Mouse (Mus musculus): ENCODE results near the gene Slc25a26. TPM values are rescaled to one million over a fixed set of nuclear protein-coding genes. Genes with fewer than 3 reads are reported as not detected.

The Slc25a26 gene
- polyA plus RNA-seq, 1 experiment from 2014 or later = 9.4 TPM

DNA sequence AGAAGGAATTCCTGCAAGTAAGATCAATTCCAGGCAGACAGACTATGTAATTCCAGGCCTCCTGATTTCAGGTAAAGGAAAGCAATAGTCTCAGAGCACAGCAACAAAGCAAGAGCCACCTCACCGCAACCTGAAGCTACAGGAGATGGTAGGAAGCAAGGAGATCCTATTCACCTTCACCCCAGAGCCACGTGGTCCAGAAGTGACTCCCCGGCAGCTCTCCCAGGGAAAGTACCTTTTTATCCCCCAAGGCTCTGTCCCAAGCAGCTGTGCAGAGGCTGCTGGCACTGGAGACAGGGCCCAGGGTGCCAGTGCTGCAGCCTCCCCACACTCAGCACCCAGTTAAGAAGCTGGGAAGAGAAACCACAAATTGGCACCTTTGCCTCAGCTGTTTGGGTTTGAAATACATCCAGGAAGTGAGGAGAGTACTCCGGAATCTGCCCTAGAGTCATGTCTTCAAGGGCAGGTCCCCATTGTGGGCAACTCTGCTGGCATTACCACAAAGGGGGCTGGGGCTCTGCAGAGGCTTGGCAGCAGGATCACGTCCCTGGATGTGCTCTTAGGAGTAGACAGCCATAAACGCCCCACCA lies 146.2 kb downstream of the Slc25a26 start:
- no peak overlapping the region for H3K27ac ChIP-seq
- no peak overlapping the region for H3K4me3 ChIP-seq
- 68% methylated on average over 6 of the region's 6 CpGs for WGBS
- no peaks in the 10 kb centered on the region for H3K36me3 ChIP-seq
- no peak for ATAC-seq (ENCODE audit: borderline replicate concordance, extremely low read depth, low FRiP score, low TSS enrichment)
- H3K4me1 ChIP-seq = peaks cover 34% of the 10 kb centered on the region
- H3K4me2 ChIP-seq = no peak overlapping the region
- no peaks in the 10 kb centered on the region for H3K27me3 ChIP-seq
- H3K9ac ChIP-seq = no peak overlapping the region
- no peaks in the 10 kb centered on the region for H3K9me3 ChIP-seq

DNA sequence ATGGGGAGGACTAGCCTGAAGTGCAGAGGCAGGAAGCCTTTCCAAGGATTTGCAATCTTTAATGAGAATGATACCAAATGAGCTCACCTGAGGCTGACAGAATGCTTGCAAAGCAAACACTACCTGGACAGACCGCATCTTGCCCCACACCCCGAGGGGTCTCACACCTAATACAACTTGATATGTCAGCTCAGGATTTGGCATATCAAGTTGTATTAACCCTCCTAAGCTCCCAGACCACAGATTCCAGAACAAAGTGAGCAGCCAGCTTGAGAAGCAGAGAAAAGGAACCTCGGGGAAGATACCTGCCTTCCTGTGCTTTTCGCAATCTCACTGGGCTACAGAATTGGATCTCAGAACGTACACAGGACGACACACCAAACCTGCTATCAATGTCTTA lies 146.8 kb downstream of the Slc25a26 start:
- Histone ChIP-seq H3K27ac (no peak overlapping the region), H3K27me3 (no peaks in the 10 kb centered on the region), H3K4me1 (peaks cover 34% of the 10 kb centered on the region), H3K9me3 (no peaks in the 10 kb centered on the region), H3K36me3 (no peaks in the 10 kb centered on the region), H3K4me2 (no peak overlapping the region), H3K9ac (no peak overlapping the region), H3K4me3 (no peak overlapping the region)
- no peak for ATAC-seq (ENCODE audit: borderline replicate concordance, extremely low read depth, low FRiP score, low TSS enrichment)
- 69% methylated on average over 6 of the region's 6 CpGs for whole genome bisulfite sequencing

DNA sequence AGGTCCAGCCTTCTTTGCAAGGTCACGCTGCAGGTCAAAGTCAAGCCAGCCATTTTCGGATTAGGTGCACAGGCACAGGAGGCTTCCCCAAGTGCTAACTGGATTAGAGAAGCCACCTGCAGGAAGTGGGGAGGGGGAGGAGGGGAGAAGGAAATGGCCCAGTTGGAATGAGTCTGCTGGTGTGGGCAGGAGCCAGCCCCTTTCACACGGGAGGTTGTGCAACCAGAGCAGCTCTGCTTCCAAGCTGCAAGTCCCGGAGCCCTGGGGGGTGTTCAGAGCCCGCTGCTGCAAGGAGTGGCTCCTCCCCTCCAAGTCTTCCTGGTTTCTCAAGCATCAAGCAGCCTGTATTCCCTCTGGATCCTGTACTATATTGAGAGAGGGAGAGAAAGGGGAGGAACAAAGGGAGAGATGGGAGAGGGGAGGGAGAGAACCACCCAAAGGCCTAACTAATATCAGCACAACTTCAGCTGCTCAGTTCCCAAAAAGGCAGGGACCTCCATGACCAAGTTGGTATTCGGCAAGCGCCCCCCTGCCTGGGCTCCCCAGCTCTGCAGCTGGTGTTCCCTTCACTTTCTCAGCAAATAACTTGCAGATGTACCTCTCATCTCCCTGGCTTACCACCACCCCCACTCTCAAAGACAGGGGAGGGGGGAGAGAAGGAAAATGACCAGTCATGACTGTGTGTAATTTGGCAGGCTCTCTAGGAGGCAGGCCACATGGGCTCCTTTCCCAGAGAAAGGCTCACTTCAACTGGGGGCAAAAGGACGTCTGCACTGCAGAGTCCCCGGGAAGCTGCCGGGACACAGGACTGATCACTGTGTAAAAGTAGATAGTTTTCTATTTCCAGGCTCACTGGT lies 147.7 kb downstream of the Slc25a26 start:
- no peak overlapping the region for H3K4me3 ChIP-seq
- 14% methylated on average over 10 of the region's 10 CpGs for WGBS
- ATAC-seq (ENCODE audit: borderline replicate concordance, extremely low read depth, low FRiP score, low TSS enrichment) = peak; percentile 91
- H3K9me3 ChIP-seq = no peaks in the 10 kb centered on the region
- H3K36me3 ChIP-seq = no peaks in the 10 kb centered on the region
- no peaks in the 10 kb centered on the region for H3K27me3 ChIP-seq
- H3K9ac ChIP-seq = no peak overlapping the region
- peak overlapping the region; percentile 39 for H3K4me2 ChIP-seq
- peaks cover 41% of the 10 kb centered on the region for H3K4me1 ChIP-seq
- H3K27ac ChIP-seq = peak overlapping the region; percentile 85

DNA sequence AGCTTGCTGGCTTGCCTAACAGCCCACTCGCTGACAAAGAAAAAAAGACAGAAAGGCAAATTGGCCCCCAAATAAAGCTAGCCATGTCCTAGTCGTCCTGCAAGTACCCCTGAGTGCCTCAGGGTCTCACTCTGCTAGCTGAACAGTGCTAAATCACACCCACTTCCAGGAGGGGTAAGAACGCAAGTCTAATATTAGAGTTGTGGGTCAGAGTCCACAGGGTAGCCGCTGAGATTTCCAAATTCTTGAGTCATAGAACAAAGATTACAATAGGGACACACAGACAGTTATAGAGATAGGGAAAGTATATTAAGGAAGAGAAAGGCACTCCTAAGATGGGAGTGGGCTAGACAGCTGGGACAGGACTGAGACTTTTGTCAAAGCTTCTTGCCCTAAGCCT lies 148.4 kb downstream of the Slc25a26 start:
- ATAC-seq (ENCODE audit: borderline replicate concordance, extremely low read depth, low FRiP score, low TSS enrichment) = no peak

DNA sequence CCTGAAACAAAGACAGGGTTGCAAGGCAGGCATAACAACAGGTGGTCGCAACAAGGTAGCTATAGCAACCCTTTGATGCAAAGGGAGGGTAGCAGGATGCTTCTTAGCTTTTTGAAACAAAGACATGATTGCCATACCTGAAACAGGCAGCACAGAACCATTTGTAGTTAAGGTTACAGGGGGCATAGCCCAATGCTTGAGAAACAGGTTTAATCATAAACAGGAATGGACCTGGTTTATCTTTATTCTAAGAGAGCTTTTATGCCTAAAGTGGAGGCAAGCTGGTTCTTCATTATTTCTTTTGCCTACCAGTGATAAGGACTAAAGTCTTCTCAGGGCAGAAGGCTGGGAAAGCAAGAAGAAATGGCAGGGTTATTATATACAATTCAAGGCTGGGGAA lies 149.5 kb downstream of the Slc25a26 start:
- Histone ChIP-seq H3K9ac (no peak overlapping the region), H3K9me3 (no peaks in the 10 kb centered on the region), H3K4me1 (peaks cover 52% of the 10 kb centered on the region), H3K36me3 (no peaks in the 10 kb centered on the region), H3K27me3 (no peaks in the 10 kb centered on the region), H3K4me2 (no peak overlapping the region), H3K27ac (no peak overlapping the region), H3K4me3 (no peak overlapping the region)
- ATAC-seq (ENCODE audit: borderline replicate concordance, extremely low read depth, low FRiP score, low TSS enrichment) = no peak
- WGBS = 88% methylated on average over 1 of the region's 1 CpGs

More for the DNA sequence above, 148.4 kb downstream of the Slc25a26 start:
- WGBS = 54% methylated on average over 4 of the region's 4 CpGs
- Histone ChIP-seq H3K27me3 (no peaks in the 10 kb centered on the region), H3K4me1 (peaks cover 47% of the 10 kb centered on the region), H3K9me3 (no peaks in the 10 kb centered on the region), H3K27ac (peak overlapping the region; percentile 85), H3K4me2 (no peak overlapping the region), H3K9ac (no peak overlapping the region), H3K36me3 (no peaks in the 10 kb centered on the region), H3K4me3 (no peak overlapping the region)

DNA sequence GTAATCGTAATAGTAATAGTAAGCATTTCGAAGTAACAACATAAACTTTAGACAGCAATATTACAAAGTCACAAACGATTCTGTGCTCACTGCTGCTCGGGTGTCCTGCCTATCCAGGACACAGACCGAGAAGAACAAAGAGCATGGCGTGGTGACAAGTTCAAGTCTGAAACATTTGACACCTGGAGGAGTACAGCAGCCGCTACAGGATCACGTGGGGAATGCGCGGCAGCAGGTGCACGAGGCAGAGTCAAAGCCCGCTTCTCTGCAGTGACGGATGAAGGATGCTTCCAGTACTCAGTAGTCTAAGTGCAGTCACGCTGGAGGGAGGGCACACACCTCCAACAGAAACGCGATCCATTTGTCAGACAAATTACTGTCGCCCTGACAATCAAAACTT lies 151.4 kb downstream of the Slc25a26 start:
- Histone ChIP-seq H3K27me3 (no peaks in the 10 kb centered on the region), H3K4me1 (peaks cover 57% of the 10 kb centered on the region), H3K4me2 (no peak overlapping the region), H3K36me3 (no peaks in the 10 kb centered on the region), H3K9me3 (no peaks in the 10 kb centered on the region), H3K9ac (no peak overlapping the region), H3K4me3 (no peak overlapping the region), H3K27ac (no peak overlapping the region)
- no peak for ATAC-seq (ENCODE audit: borderline replicate concordance, extremely low read depth, low FRiP score, low TSS enrichment)
- 74% methylated on average over 17 of the region's 17 CpGs for WGBS

DNA sequence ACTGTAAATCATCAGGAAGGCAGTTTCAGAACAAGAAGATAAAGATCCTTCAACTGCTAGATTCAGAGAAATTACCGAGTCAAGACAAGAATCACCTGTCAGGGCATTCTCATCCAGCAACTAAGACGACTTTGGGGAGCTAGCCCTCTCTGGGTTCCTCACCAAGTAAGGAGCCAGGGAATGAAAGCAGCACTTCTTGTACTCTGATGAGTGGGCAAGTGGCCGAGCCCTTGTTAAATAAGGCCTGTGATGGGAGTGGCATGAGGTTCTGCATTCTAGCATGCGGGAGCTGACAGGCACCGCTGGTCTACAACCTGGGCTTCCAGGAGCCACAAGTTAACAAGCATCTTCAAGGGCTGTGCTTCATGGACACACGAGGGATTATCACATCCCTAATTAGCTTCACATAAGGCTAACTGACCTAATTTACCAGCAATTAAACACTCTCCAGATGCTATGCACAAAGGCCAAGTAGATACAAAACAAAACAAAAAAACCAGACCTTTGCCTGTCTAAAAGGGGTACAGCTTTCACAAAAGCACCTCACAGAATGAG lies 152.6 kb downstream of the Slc25a26 start:
- H3K4me3 ChIP-seq = no peak overlapping the region
- 56% methylated on average over 6 of the region's 6 CpGs for WGBS
- no peak overlapping the region for H3K4me2 ChIP-seq
- H3K36me3 ChIP-seq = no peaks in the 10 kb centered on the region
- H3K9ac ChIP-seq = no peak overlapping the region
- no peaks in the 10 kb centered on the region for H3K27me3 ChIP-seq
- ATAC-seq (ENCODE audit: borderline replicate concordance, extremely low read depth, low FRiP score, low TSS enrichment) = no peak
- no peak overlapping the region for H3K27ac ChIP-seq
- peaks cover 45% of the 10 kb centered on the region for H3K4me1 ChIP-seq
- no peaks in the 10 kb centered on the region for H3K9me3 ChIP-seq

DNA sequence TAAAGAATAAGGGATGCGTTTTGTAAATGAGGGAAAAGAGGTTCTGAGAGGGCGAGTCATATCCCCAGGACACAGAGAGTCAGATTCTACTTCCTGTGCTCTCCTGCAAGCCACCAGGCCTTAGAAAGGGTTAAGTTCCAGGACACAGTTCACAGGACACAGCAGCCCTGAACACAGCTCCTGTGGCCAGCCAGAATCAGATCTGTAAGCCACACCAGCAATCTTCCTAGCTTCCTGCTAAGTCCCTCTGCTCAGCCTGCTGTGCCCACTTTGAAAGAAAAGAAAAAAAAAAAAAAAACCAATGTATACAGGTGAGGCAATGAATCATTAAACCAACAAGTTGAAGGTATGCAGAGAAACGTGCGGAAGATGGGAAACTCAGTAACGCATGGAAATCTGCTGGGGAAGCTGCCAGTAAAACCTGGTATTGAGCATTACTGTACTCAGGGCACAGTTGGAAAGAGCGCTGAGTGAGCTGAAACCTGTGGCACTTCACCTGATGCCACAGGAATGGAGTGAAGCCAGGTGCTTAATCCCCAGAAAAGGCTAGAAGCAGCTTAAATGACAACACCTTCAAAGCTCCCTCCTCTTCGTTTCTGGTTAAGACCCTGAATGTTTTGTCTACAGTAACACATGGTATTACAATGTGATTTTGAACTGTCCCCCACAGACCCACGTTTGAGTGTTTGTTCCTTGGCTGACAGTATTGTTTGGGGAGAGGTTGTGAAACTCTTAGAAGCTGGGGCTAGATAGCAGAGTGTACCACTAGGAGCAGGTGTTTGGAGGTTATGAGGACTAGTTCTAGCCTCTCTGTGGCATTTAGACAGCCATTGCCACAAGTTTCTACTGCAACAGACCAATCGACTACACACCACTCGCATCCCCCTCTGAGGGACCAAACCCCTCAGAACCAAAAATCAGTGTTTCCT lies 153.5 kb downstream of the Slc25a26 start:
- H3K27me3 ChIP-seq = no peaks in the 10 kb centered on the region
- no peaks in the 10 kb centered on the region for H3K36me3 ChIP-seq
- H3K4me2 ChIP-seq = no peak overlapping the region
- no peak for ATAC-seq (ENCODE audit: borderline replicate concordance, extremely low read depth, low FRiP score, low TSS enrichment)
- H3K9me3 ChIP-seq = no peaks in the 10 kb centered on the region
- no peak overlapping the region for H3K4me3 ChIP-seq
- H3K4me1 ChIP-seq = peaks cover 36% of the 10 kb centered on the region
- H3K9ac ChIP-seq = no peak overlapping the region
- WGBS = 56% methylated on average over 10 of the region's 10 CpGs
- H3K27ac ChIP-seq = peak overlapping the region; percentile 52; the same call in 1 of the 2 replicates

Small RNA genes lying within 50 kb of the gene (microRNA-seq; reads per million reads assigned to microRNA genes)
- gene Mir7041 = not detected

Other genes starting within 250 kb of the Slc25a26 start
- gene Magi1, start 216.4 kb upstream of the Slc25a26 start, polyA plus RNA-seq (2015; fragmentation: Nextera tagmentation; extraction: Ambion mirVana) = 9.0 and 9.1 TPM in 2 replicates
- 9.0 and 11.3 TPM in 2 replicates for gene Lrig1, start 199.8 kb downstream of the Slc25a26 start, polyA plus RNA-seq (2015; fragmentation: Nextera tagmentation; extraction: Ambion mirVana)